Mouse (Mus musculus) leukemia stem cell, adult 10-12 weeks (primary cell): ENCODE data around the gene Atp5e. TPM values are rescaled to one million over a fixed set of nuclear protein-coding genes. Genes with fewer than 3 reads are reported as not detected.

Source experiments
- polyA plus RNA-seq: library from polyadenylated mRNA; stranded (reverse); fragments of >175 nt; gene quantifications from 2 replicates; pipeline ENCODE4 v1.2.3, GENCODE M21; 2012; ENCODE audit warnings: low replicate concordance

Gene Atp5e
- 50.9 and 95.5 TPM in 2 replicates for polyA plus RNA-seq

GRCm38 (mm10) chr2:174463789-174464523 lies at the start of gene Atp5e:
TSS of gene Atp5e (minus strand) at chr2:174464105.

GRCm38 (mm10) chr2:174472818-174473549 lies 9.1 kb upstream of the Atp5e start, which contains the start of gene Prelid3b:
TSS of gene Prelid3b (minus strand) at chr2:174473081.

GRCm38 (mm10) chr2:174450353-174450752 lies 13.6 kb downstream of the Atp5e start, which contains the start of gene Tubb1:
TSS of gene Tubb1 (plus strand) at chr2:174450695.

GRCm38 (mm10) chr2:174438737-174439449 lies 25.0 kb downstream of the Atp5e start, which contains the start of gene Ctsz:
TSS of gene Ctsz (minus strand) at chr2:174439039.

GRCm38 (mm10) chr2:174415731-174416310 lies 48.1 kb downstream of the Atp5e start, which contains the start of gene Nelfcd:
TSS of gene Nelfcd (plus strand) at chr2:174415804.

Other genes starting within 250 kb of the Atp5e start
- 277 and 485 TPM in 2 replicates for gene Gnas, start 179.8 kb downstream of the Atp5e start, polyA plus RNA-seq
- gene Gm20721, start 117.4 kb downstream of the Atp5e start, polyA plus RNA-seq, result not detected in 2 replicates
- gene Nelfcd, start 48.3 kb downstream of the Atp5e start, polyA plus RNA-seq, result 63.6 and 67.5 TPM in 2 replicates
- gene Ctsz, start 25.1 kb downstream of the Atp5e start, polyA plus RNA-seq, result 88.0 and 125 TPM in 2 replicates
- 0.28 and 0.33 TPM in 2 replicates for gene Tubb1, start 13.4 kb downstream of the Atp5e start, polyA plus RNA-seq
- gene Prelid3b, start 9.0 kb upstream of the Atp5e start, polyA plus RNA-seq, result 9.8 and 33.7 TPM in 2 replicates
- gene Zfp831, start 179.4 kb upstream of the Atp5e start, polyA plus RNA-seq, result 3.8 and 4.1 TPM in 2 replicates